Mouse (Mus musculus) 3T3-L1 (cell line): ENCODE measurements around the gene Olfr374.
A peak's percentile ranks its signal among the peaks of the same experiment; 100 is the strongest.
"Not testable (repeated sequence)": the region's sequence is repeated elsewhere in the genome, so short reads cannot be mapped to it uniquely, and the experiment has no call there.

Source experiments
- DNase-seq: peaks from one replicate; pipeline ENCODE4 v3.0.0-alpha.2; 2015; ENCODE audit warnings: low read depth, low spot score

The Olfr374 gene

GRCm38 (mm10) chr8:72106740-72107139 lies at the start of gene Olfr374:
TSS of gene Olfr374 (plus strand) at chr8:72107040.
- no peak for DNase-seq

- not testable (repeated sequence) for DNase-seq
These were observed 49.2 kb upstream of the Olfr374 start for GRCm38 (mm10) chr8:72057643-72058042.

DNA sequence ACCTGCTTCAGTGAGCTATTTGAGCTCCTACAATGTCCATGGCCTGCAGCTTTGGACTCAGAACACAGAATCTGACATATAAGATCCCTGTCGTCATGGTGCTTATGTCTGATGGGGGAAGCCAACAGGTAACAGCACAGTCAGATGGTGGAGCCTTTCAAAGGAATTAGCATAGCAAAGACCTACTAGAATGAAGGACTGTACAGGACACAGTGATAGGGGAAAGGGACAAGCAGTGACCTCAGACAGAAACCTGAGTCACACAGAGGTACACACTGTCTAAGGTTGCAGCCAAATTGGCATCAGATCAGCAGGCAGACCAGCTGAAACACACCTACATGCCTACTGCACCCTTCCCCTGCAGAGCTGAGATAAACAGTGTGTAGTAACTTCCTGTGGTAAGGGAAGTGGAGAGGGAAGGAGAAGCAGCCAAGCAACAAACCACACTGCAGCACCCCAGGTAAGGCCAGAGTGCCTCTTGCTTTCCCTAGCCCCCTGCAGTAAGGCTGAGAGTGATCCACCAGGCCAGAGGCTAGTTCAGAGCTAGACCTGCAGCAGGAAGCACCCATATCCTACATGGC lies 39.9 kb upstream of the Olfr374 start:
- DNase-seq = not testable (repeated sequence)

DNA sequence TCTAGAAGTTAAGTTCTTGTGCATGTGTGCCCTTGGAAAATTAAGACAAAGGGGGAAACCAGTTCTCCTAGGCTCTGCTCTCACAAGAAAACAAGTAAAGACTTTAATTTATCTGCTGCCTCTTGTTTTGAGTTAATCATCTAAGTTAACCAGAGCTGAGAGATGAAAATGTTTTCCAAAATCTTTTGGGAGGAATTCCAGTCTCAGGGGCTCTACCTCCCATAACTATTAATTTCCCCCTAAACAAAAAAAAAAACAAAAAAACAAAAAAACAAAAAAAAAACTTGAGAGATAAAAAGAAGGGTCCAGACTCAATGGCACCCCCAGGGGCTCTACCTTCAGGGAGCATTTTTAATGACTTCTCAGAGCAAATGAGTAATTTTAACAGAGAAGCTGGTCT lies 24.0 kb upstream of the Olfr374 start, which contains the start of gene Olfr373:
Gene Olfr373 (plus strand): TSS at position 301 of the 400 bp plus-strand sequence.
- not testable (repeated sequence) for DNase-seq

- DNase-seq = no peak
These were observed 22.1 kb upstream of the Olfr374 start for GRCm38 (mm10) chr8:72084744-72085143.

DNA sequence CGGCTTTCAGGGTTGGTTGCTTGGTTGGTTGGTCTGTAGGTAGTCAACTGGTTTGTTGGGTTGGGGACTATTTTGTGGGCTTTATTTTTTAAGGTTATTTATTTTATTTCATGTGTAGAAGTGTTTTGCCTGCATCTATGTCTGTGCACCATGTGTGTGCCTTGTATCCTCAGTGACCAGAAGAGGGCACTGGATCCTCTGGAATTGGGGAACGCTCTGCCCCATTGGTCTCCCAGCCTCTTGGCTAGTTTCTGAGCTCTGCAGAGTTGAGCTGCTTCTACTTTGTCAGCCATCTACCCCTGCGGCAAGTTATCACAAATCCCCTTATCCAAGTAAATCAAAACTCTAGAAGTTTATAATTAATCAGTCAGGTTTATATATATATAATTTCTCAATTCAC lies 19.2 kb upstream of the Olfr374 start:
- peak; percentile 37 for DNase-seq

GRCm38 (mm10) chr8:72096721-72097120 lies 10.1 kb upstream of the Olfr374 start:
- not testable (repeated sequence) for DNase-seq

- DNase-seq = not testable (repeated sequence)
These were observed 7.3 kb upstream of the Olfr374 start for GRCm38 (mm10) chr8:72099377-72100103.

- DNase-seq = no peak
These were observed 1.7 kb upstream of the Olfr374 start for GRCm38 (mm10) chr8:72105165-72105564.

GRCm38 (mm10) chr8:72110876-72111275 lies 4.0 kb downstream of the Olfr374 start:
- DNase-seq = no peak

DNA sequence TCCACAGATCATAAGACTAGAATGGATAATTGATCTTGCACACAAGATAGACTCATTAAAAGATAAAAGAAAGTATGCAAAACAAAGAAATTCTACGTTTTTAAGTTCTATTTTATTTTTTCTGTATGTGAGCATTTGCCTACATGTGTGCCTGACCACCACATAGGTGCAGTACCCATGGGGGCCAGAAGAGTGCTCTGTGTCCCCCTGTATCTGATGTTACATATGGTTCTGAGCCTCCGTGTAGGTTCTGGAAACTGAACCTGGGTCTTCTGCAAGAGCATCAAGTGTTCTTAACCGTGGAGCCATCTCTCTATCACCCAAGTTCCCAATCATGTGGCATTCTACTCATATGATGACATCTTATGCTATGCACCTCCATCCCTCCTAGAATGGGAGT lies 5.6 kb downstream of the Olfr374 start:
- no peak for DNase-seq

DNA sequence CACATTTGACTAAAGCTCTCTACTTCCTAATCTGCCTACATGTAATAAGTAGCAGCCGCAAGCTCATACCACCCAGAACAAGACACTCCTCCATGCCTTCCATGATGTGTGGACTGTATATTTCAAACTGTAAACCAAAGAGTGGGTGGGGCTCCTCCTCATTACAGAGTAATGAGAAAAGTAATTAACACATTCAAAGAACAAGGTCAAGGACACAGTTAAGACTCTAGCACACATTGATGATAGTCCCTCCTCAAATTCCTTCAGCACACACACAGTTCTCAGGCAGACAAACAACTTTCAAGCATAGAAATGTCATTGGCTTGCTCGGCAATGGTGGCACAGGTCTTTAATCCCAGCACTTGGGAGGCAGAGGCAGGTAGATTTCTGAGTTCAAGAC lies 8.4 kb downstream of the Olfr374 start:
- DNase-seq = no peak

- no peak for DNase-seq
These were observed 11.8 kb downstream of the Olfr374 start for GRCm38 (mm10) chr8:72118616-72119015.

GRCm38 (mm10) chr8:72121486-72121885 lies 14.6 kb downstream of the Olfr374 start:
- DNase-seq = not testable (repeated sequence)

DNA sequence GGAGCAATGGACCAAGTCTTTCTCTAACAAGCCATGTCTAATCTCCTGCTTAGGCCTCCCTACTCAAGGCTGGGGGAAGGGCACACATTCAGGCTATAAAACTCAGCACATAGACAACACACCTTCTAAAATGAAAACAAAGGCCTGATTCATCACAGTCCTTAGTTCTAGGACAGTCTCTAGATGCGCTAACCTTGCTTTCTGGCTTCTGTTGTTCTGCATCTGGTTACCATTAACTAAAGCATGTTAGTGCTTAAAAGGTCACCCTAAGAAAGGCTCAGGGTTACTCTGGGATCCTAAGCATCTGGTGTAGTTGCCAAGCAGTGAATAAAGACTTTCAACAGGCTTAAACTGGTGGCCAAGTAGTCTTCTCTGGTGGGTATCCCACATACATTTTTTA lies 15.2 kb downstream of the Olfr374 start:
- DNase-seq = no peak

DNA sequence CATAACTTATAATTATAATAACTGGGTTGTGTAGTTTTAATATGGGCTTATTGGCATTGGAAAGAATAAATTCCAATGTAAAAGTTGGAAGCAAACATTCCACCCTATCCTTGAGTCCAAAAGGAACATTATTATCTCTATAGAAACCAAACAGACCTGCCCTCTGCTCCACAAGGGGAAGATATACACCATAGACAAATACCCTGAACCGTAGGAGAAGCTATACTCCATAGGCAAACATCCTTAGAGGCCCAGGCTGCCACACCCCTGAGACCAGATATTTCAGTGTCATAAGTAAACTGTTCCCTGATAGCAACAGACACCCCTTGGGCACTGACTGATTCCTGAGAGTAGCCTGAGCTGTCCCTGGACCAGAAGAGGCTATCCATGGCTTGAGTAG lies 21.0 kb downstream of the Olfr374 start:
- no peak for DNase-seq

GRCm38 (mm10) chr8:72131251-72131650 lies 24.4 kb downstream of the Olfr374 start:
- no peak for DNase-seq

DNA sequence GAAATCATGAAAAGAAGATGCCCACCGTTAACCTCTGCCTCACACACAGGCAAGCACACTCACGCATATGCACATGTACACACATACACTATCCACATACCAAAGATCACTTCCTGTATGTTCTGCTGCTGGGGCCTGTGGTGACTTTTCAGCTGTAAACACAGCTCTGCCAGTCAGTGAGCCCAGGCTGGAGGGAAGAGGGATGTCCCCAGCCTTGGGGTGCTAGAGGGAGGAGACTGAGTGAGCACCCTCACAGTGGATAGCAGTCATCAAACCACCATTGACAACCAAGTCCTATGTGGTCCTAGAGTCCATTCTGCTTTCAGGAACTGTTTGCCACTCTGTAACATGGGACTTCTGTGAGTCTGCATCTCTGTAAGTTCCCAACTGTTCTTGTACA lies 25.1 kb downstream of the Olfr374 start:
- no peak for DNase-seq

DNA sequence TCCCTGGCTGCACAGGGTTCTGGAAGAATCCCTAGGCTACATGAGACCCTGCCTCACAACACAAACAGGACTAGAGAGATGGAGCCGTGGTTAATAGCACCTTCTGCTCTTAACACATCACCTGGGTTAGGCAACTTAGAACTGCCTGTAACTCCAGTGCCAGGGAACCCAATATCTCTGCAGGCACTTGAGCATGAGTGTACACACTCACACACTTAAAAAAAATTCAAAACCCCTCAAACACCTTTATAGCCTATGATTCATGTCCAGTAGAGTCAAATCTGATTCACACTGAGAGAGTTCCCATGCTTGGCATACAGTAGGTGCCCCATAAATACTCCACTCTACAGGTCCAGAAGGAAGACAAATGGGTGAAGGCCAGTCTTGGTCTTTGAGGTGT lies 25.6 kb downstream of the Olfr374 start:
- DNase-seq = no peak

GRCm38 (mm10) chr8:72132891-72133290 lies 26.1 kb downstream of the Olfr374 start:
- DNase-seq = peak; percentile 71

- DNase-seq = no peak
These were observed 26.7 kb downstream of the Olfr374 start for GRCm38 (mm10) chr8:72133507-72133906.

DNA sequence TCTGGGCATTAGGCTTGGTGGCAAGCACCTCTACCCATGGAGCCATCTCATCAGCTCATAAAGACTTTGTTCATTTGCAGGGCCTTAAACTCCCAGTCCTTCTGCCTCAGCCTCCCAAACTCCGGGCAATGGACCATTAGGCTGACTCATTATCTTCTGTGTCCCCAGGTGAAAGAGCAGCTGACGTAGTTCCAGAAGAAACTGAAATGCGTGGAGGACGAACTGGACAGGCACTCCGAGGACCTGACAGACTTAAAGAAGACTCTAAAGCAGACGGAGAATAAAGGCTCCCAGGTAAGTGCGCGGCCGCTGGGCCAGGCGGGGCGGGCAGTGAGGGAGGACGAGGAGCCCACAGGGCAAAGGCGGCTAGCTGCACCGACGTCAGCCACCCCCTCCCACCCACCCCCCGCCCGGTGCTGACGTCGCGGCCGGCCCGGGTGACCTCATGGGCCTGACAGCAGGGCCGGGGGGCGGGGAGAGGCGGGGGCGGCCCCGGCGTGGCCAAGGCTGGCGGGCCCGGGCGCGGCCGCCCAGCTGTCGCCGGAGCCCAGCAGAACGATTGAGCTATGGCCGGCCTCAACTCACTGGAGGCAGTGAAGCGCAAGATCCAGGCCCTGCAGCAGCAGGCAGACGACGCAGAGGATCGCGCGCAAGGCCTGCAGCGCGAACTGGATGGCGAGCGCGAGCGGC lies 28.1 kb downstream of the Olfr374 start, which contains the start of gene Tpm4:
Gene Tpm4 (plus strand): TSS at position 220 of the 690 bp plus-strand sequence.
- DNase-seq = peak; percentile 68
